Mouse (Mus musculus) midbrain, embryonic 15.5 days (tissue): ENCODE measurements around the gene Ankrd55. TPM values are rescaled to one million over a fixed set of nuclear protein-coding genes. Genes with fewer than 3 reads are reported as not detected.

Source experiments
- ATAC-seq: fragments of 200-750 bp; cut with Nextera tagmentation; replicated peaks from 2 replicates; pipeline ENCODE4 v1.8.0; 2017; ENCODE audit warnings: moderate TSS enrichment
- H3K27ac ChIP-seq: fragments of 300-500 bp; sonication (generic); 2 replicates; pipeline ENCODE4 v1.5.1; 2015; ENCODE audit warnings: mild to moderate bottlenecking, inconsistent platforms
- H3K27me3 ChIP-seq: fragments of 300-500 bp; sonication (generic); replicated peaks from 2 replicates; pipeline ENCODE4 v1.6.1; 2015; ENCODE audit warnings: inconsistent platforms
- H3K36me3 ChIP-seq: fragments of 300-500 bp; sonication (generic); replicated peaks from 2 replicates; pipeline ENCODE4 v1.6.1; 2015; ENCODE audit warnings: inconsistent platforms
- H3K4me1 ChIP-seq: fragments of 300-500 bp; sonication (generic); 2 replicates; pipeline ENCODE4 v1.6.1; 2015; ENCODE audit warnings: inconsistent platforms
- H3K4me2 ChIP-seq: fragments of 300-500 bp; sonication (generic); 2 replicates; pipeline ENCODE4 v1.6.1; 2015; ENCODE audit warnings: inconsistent platforms, mild to moderate bottlenecking, moderate library complexity
- H3K4me3 ChIP-seq: fragments of 300-500 bp; sonication (generic); 2 replicates; pipeline ENCODE4 v1.5.1; 2015; ENCODE audit warnings: mild to moderate bottlenecking, inconsistent platforms
- H3K9ac ChIP-seq: fragments of 300-500 bp; sonication (generic); 2 replicates; pipeline ENCODE4 v1.6.1; 2015; ENCODE audit warnings: mild to moderate bottlenecking, inconsistent platforms
- H3K9me3 ChIP-seq: fragments of 300-500 bp; sonication (generic); 2 replicates; pipeline ENCODE4 v1.6.1; 2016; ENCODE audit warnings: inconsistent platforms
- WGBS: fragments of 180-500 bp; shearing (Covaris S2); methylation state at CpG from one replicate; pipeline ENCODE4 v1.1.7; 2015; ENCODE audit warnings: mixed read lengths; 5-methylcytosine and 5-hydroxymethylcytosine counted together
- polyA plus RNA-seq: library from polyadenylated mRNA; unstranded; fragments of >200 nt; fragmentation: Nextera tagmentation; extraction: Ambion mirVana; gene quantifications from 2 replicates; pipeline ENCODE4 v1.2.1, GENCODE M21; 2015

Ankrd55 gene
- 7.3 and 8.9 TPM in 2 replicates for polyA plus RNA-seq

DNA sequence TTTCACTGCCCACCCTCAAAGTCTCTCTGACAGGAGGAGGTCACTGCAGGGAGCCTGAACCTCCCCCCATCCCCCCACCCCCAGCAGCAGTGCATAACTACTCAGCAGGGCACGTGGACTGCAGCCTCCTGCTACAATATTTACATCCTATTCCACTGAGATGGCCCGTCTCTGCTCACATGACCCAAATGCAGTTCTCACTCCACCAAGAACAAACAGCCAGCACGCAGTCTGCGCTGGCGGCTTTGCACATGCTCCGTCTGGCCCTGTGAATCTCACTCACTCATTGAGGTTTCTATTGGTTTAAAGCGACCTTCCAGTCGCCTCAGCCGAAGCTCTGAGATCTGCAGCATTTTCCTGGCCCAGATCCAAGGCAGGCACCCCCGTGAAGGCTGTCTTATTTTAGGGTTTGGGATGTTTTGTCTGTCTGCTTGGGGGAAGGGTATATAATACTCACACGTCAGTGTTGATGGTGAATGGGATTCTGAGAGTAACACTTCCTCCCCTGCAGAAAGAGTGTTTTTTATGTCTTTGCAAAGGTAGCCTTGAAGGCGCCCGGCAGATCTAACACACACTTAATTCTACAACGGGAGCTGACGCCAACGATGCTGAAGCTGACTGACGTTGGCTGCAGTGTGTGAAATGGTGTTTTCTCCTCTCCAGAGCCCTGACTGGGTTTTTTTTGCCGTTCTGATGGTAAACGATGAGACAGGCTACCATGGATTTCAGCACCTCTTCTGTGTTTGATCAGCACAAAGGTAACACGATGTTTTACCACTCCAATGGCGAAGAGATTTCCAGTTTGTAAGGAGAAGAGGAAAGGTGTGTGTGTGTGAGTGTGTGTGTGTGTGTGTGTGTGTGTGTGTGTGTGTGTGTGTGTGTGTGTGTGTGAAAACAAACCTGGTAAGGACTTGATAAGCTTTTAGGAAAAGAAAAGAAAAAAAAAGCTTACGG lies at the start of gene Ankrd55:
Ankrd55 (plus strand) TSS at position 227 of the 954 bp plus-strand sequence.
- peak; percentile 97 for ATAC-seq
- H3K4me2 ChIP-seq = peak within 1 kb of the TSS; percentile 54
- peak within 1 kb of the TSS; percentile 86 for H3K27ac ChIP-seq
- H3K9ac ChIP-seq = peak within 1 kb of the TSS; percentile 45
- H3K4me1 ChIP-seq = peaks cover 21% of the 10 kb centered on the region
- no peaks in the 10 kb centered on the region for H3K9me3 ChIP-seq
- H3K4me3 ChIP-seq = peak within 1 kb of the TSS; percentile 41
- WGBS = 16% methylated on average over 22 of the region's 22 CpGs
- H3K27me3 ChIP-seq = no peaks in the 10 kb centered on the region
- no peaks in the 10 kb centered on the region for H3K36me3 ChIP-seq

GRCm38 (mm10) chr13:112239239-112239638 lies 49.0 kb upstream of the Ankrd55 start:
- no peak overlapping the region for H3K4me3 ChIP-seq
- WGBS = 86% methylated on average over 2 of the region's 2 CpGs
- no peak for ATAC-seq

GRCm38 (mm10) chr13:112241431-112241830 lies 46.8 kb upstream of the Ankrd55 start:
- 6% methylated on average over 8 of the region's 8 CpGs for WGBS

More at GRCm38 (mm10) chr13:112239239-112239638, 49.0 kb upstream of the Ankrd55 start:
- H3K36me3 ChIP-seq = no peaks in the 10 kb centered on the region
- H3K27ac ChIP-seq = no peak overlapping the region
- H3K9ac ChIP-seq = no peak overlapping the region
- H3K27me3 ChIP-seq = 0 out of 2 replicates have a peak, but pooled peaks cover 4% of the 10 kb centered on the region
- no peaks in the 10 kb centered on the region for H3K4me1 ChIP-seq
- no peaks in the 10 kb centered on the region for H3K9me3 ChIP-seq
- no peak overlapping the region for H3K4me2 ChIP-seq

GRCm38 (mm10) chr13:112245131-112245530 lies 43.1 kb upstream of the Ankrd55 start:
- ATAC-seq = no peak
- H3K9ac ChIP-seq = no peak overlapping the region
- no peaks in the 10 kb centered on the region for H3K36me3 ChIP-seq
- 0 out of 2 replicates have a peak, but pooled peaks cover 4% of the 10 kb centered on the region for H3K9me3 ChIP-seq
- H3K4me1 ChIP-seq = no peaks in the 10 kb centered on the region
- no peak overlapping the region for H3K4me3 ChIP-seq
- no peaks in the 10 kb centered on the region for H3K27me3 ChIP-seq
- no peak overlapping the region for H3K4me2 ChIP-seq
- 80% methylated on average over 5 of the region's 5 CpGs for WGBS
- no peak overlapping the region for H3K27ac ChIP-seq

More at GRCm38 (mm10) chr13:112241431-112241830, 46.8 kb upstream of the Ankrd55 start:
- Histone ChIP-seq H3K9ac (no peak overlapping the region), H3K36me3 (no peaks in the 10 kb centered on the region), H3K9me3 (0 out of 2 replicates have a peak, but pooled peaks cover 2% of the 10 kb centered on the region), H3K27ac (no peak overlapping the region), H3K4me2 (no peak overlapping the region), H3K4me1 (no peaks in the 10 kb centered on the region), H3K4me3 (no peak overlapping the region), H3K27me3 (0 out of 2 replicates have a peak, but pooled peaks cover 4% of the 10 kb centered on the region)
- no peak for ATAC-seq

DNA sequence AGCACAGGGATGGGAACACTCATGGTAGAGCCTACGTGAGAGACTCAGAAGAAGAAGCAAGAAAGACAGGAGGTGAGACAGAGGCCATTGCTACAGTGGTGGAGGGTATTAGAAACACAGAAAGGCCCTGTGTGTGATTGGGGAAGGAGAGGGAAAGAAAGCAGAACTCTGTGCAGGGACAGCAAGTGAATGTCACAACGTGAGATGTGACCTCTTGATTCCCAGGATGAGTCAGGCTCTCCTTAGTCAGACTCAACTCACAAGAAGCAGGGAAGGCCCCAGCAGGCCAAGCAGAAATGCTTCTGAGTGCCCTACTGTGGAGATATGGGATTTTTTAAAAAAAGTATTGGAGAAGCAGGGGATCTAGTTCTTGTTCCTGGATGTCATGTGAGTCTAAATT lies 36.8 kb upstream of the Ankrd55 start:
- Histone ChIP-seq H3K9ac (no peak overlapping the region), H3K36me3 (no peaks in the 10 kb centered on the region), H3K4me2 (no peak overlapping the region), H3K4me1 (no peaks in the 10 kb centered on the region), H3K4me3 (no peak overlapping the region), H3K9me3 (0 out of 2 replicates have a peak, but pooled peaks cover 2% of the 10 kb centered on the region), H3K27me3 (no peaks in the 10 kb centered on the region), H3K27ac (no peak overlapping the region)
- ATAC-seq = no peak
- 83% methylated on average over 2 of the region's 2 CpGs for WGBS

GRCm38 (mm10) chr13:112252012-112252411 lies 36.2 kb upstream of the Ankrd55 start:
- Histone ChIP-seq H3K9me3 (no peaks in the 10 kb centered on the region), H3K4me1 (no peaks in the 10 kb centered on the region), H3K27me3 (no peaks in the 10 kb centered on the region), H3K4me2 (no peak overlapping the region), H3K4me3 (no peak overlapping the region), H3K9ac (no peak overlapping the region), H3K27ac (no peak overlapping the region), H3K36me3 (no peaks in the 10 kb centered on the region)
- ATAC-seq = no peak
- 81% methylated on average over 3 of the region's 3 CpGs for WGBS

- no peak overlapping the region for H3K27ac ChIP-seq
- 52% methylated on average over 13 of the region's 13 CpGs for WGBS
- no peak overlapping the region for H3K9ac ChIP-seq
- H3K4me2 ChIP-seq = no peak overlapping the region
- ATAC-seq = no peak
- H3K4me3 ChIP-seq = no peak overlapping the region
- H3K9me3 ChIP-seq = no peaks in the 10 kb centered on the region
- H3K4me1 ChIP-seq = no peaks in the 10 kb centered on the region
- H3K27me3 ChIP-seq = no peaks in the 10 kb centered on the region
- H3K36me3 ChIP-seq = no peaks in the 10 kb centered on the region
Observed at GRCm38 (mm10) chr13:112252991-112253620, 35.1 kb upstream of the Ankrd55 start.

DNA sequence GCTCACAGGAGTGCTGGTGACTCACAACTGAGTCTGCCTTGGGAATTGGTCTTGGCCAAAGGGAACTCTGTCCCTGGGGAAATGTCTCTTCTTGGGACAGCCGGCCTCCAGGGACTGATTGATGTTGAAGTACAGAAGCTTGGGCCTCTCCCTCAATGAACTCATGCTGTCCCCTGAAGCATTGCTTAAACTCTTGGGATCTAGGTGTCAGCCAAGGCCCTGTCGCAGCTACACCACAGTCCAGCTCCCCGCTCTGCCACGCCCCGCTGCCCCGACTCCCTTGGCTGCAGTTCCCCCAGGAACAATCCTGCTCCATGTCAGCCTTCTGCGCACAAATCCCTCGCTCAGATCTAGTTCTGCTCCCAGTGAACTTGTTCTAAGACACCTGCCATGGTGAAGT lies 34.1 kb upstream of the Ankrd55 start:
- H3K9me3 ChIP-seq = no peaks in the 10 kb centered on the region
- H3K27ac ChIP-seq = no peak overlapping the region
- no peaks in the 10 kb centered on the region for H3K4me1 ChIP-seq
- 87% methylated on average over 8 of the region's 8 CpGs for WGBS
- H3K9ac ChIP-seq = no peak overlapping the region
- no peaks in the 10 kb centered on the region for H3K27me3 ChIP-seq
- no peak for ATAC-seq
- no peaks in the 10 kb centered on the region for H3K36me3 ChIP-seq
- H3K4me3 ChIP-seq = no peak overlapping the region
- no peak overlapping the region for H3K4me2 ChIP-seq

DNA sequence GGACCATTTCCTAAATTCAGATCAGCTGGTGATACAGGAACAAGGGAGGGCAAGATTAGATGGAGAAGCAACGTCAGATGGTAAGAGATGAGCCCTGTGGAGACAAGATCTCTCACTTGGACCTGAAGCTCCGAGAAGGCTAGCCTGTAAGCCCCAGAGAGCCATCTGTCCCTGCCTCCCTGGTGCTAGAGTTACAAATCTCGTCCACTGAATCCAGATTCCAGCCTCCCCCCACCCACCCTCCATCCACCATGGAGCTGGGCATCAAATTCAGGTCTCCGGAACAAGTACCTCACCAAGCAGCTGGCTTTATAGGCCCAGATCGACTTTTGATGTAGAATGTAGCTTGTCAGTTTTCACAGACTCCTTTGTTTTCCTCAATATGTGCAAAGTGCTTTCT lies 32.4 kb upstream of the Ankrd55 start:
- no peak overlapping the region for H3K27ac ChIP-seq
- H3K4me3 ChIP-seq = no peak overlapping the region
- H3K9me3 ChIP-seq = no peaks in the 10 kb centered on the region
- H3K4me2 ChIP-seq = no peak overlapping the region
- H3K27me3 ChIP-seq = no peaks in the 10 kb centered on the region
- no peak overlapping the region for H3K9ac ChIP-seq
- WGBS = 67% methylated on average over 5 of the region's 5 CpGs
- ATAC-seq = no peak
- no peaks in the 10 kb centered on the region for H3K4me1 ChIP-seq
- no peaks in the 10 kb centered on the region for H3K36me3 ChIP-seq

DNA sequence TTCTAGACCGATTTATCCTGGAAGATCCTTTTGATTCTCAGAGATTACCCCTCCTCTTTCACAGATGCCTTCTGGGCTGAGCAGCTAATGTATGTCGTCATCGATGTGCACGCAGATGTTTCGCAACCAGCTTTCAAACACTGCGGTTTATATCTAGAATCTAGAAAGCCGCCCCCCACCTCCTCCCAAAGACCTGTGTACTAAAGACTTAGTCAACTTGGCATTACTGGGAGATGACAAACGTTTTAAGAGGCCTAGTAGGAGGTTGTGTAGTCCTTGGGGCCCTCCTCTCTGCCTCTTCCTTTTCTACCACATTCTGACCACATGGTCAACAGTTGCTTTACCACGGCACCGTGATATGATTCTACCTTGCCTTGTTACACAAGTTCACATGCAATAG lies 29.8 kb upstream of the Ankrd55 start:
- no peaks in the 10 kb centered on the region for H3K9me3 ChIP-seq
- H3K4me2 ChIP-seq = no peak overlapping the region
- H3K27ac ChIP-seq = no peak overlapping the region
- no peaks in the 10 kb centered on the region for H3K4me1 ChIP-seq
- H3K4me3 ChIP-seq = no peak overlapping the region
- H3K9ac ChIP-seq = no peak overlapping the region
- H3K27me3 ChIP-seq = no peaks in the 10 kb centered on the region
- WGBS = 90% methylated on average over 10 of the region's 10 CpGs
- H3K36me3 ChIP-seq = no peaks in the 10 kb centered on the region
- no peak for ATAC-seq

DNA sequence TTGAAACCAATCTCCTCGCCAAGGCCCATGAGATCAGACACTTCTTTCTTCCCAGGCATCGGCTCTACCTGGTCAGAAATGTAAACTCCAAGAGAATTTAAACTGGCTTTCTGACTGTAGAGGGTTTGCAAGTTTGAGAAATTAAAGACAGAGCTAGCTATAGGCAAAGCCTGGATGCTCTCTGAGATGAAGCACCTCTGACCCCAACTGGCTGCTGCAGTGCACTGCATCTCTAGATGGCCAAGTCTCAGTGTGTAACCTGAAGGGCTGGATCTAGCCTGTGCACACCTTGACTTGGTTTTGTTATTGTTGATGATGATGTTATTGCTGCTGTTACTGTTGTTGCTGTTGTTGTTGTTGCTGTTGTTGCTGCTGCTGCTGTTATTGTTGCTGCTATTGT lies 28.9 kb upstream of the Ankrd55 start:
- WGBS = 56% methylated on average over 2 of the region's 2 CpGs
- H3K27me3 ChIP-seq = no peaks in the 10 kb centered on the region
- no peak overlapping the region for H3K4me2 ChIP-seq
- H3K27ac ChIP-seq = no peak overlapping the region
- H3K36me3 ChIP-seq = no peaks in the 10 kb centered on the region
- no peak overlapping the region for H3K9ac ChIP-seq
- no peaks in the 10 kb centered on the region for H3K9me3 ChIP-seq
- no peak overlapping the region for H3K4me3 ChIP-seq
- peak; percentile 95 for ATAC-seq
- H3K4me1 ChIP-seq = no peaks in the 10 kb centered on the region

GRCm38 (mm10) chr13:112264666-112265065 lies 23.6 kb upstream of the Ankrd55 start:
- H3K9me3 ChIP-seq = no peaks in the 10 kb centered on the region
- no peak overlapping the region for H3K4me2 ChIP-seq
- peak; percentile 80 for ATAC-seq
- H3K27me3 ChIP-seq = no peaks in the 10 kb centered on the region
- H3K9ac ChIP-seq = no peak overlapping the region
- no peaks in the 10 kb centered on the region for H3K4me1 ChIP-seq
- 15% methylated on average over 4 of the region's 4 CpGs for WGBS
- H3K27ac ChIP-seq = no peak overlapping the region
- no peaks in the 10 kb centered on the region for H3K36me3 ChIP-seq
- H3K4me3 ChIP-seq = no peak overlapping the region
